Mouse (Mus musculus) heart, embryonic 16.5 days (tissue): ENCODE measurements around the gene Acsm1. TPM values are rescaled to one million over a fixed set of nuclear protein-coding genes. Genes with fewer than 3 reads are reported as not detected.

Experiments
- ATAC-seq: fragments of 200-750 bp; cut with Nextera tagmentation; replicated peaks from 2 replicates; pipeline ENCODE4 v1.8.0; 2017; ENCODE audit warnings: moderate number of reproducible peaks; ENCODE audit not compliant: insufficient read depth, low FRiP score; ENCODE audit errors: extremely low read depth
- H3K27ac ChIP-seq: fragments of 300-500 bp; sonication (generic); 2 replicates; pipeline ENCODE4 v1.5.1; 2014; ENCODE audit warnings: mild to moderate bottlenecking, low read length, control low read depth, moderate library complexity
- H3K27me3 ChIP-seq: fragments of 300-500 bp; sonication (generic); 2 replicates; pipeline ENCODE4 v1.6.1; 2014; ENCODE audit warnings: low read length, mixed read lengths; ENCODE audit not compliant: control insufficient read depth, insufficient read depth
- H3K36me3 ChIP-seq: fragments of 300-500 bp; sonication (generic); 2 replicates; pipeline ENCODE4 v1.6.1; 2014; ENCODE audit not compliant: control insufficient read depth, insufficient read depth
- H3K4me1 ChIP-seq: fragments of 300-500 bp; sonication (generic); 2 replicates; pipeline ENCODE4 v1.6.1; 2014; ENCODE audit warnings: low read length, mixed read lengths; ENCODE audit not compliant: control insufficient read depth, insufficient read depth
- H3K4me2 ChIP-seq: fragments of 300-500 bp; sonication (generic); 2 replicates; pipeline ENCODE4 v1.6.1; 2014; ENCODE audit warnings: low read depth, mild to moderate bottlenecking, control low read depth, low read length
- H3K4me3 ChIP-seq: fragments of 300-500 bp; sonication (generic); 2 replicates; pipeline ENCODE4 v1.5.1; 2014; ENCODE audit warnings: mild to moderate bottlenecking, control low read depth, low read length
- H3K9ac ChIP-seq: fragments of 300-500 bp; sonication (generic); 2 replicates; pipeline ENCODE4 v1.6.1; 2014; ENCODE audit warnings: low read length, control low read depth
- H3K9me3 ChIP-seq: fragments of 300-500 bp; sonication (generic); replicated peaks from 2 replicates; pipeline ENCODE4 v1.6.1; 2016; ENCODE audit warnings: low read length; ENCODE audit not compliant: control insufficient read depth
- WGBS: fragments of 180-500 bp; shearing (Covaris S2); extraction: QIAGEN DNeasy Blood & Tissue Kit; methylation state at CpG from one replicate; pipeline ENCODE4 v1.1.7; 2014; 5-methylcytosine and 5-hydroxymethylcytosine counted together
- polyA plus RNA-seq: library from polyadenylated mRNA; unstranded; fragments of >200 nt; fragmentation: Nextera tagmentation; extraction: Ambion mirVana; gene quantifications from 2 replicates; pipeline ENCODE4 v1.2.1, GENCODE M21; 2015

Gene Acsm1
- polyA plus RNA-seq, 1 experiment from 2014 or later, result 0.26 TPM

GRCm38 (mm10) chr7:119642307-119642706 lies 35.5 kb downstream of the Acsm1 start:
- Histone ChIP-seq H3K27ac (no peak overlapping the region), H3K9ac (no peak overlapping the region), H3K36me3 (no peaks in the 10 kb centered on the region), H3K4me3 (no peak overlapping the region), H3K9me3 (no peaks in the 10 kb centered on the region), H3K4me1 (no peaks in the 10 kb centered on the region), H3K27me3 (no peaks in the 10 kb centered on the region), H3K4me2 (no peak overlapping the region)
- ATAC-seq, result no peak
- WGBS, result 60% methylated on average over 5 of the region's 5 CpGs

DNA sequence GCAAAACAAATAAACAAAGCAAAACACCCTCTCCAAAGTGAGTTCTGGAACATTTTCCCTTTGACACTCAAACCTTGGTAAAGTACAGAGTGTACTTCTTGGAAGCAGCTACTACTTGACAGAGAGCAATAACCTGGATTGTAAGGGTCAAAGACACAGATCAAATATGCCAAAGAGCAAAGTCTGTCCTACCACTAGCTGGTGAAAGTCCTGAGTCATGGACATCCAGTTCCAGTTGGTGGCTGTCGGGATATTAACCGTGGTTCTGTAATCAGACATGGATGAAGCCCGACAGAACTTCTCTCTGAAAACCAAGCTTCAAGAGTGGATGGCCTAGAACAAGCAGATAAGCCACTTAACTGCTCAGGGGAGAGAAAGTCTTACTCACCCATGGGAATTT lies 61.1 kb downstream of the Acsm1 start:
- no peak overlapping the region for H3K4me2 ChIP-seq
- no peak overlapping the region for H3K9ac ChIP-seq
- WGBS, result 82% methylated on average over 3 of the region's 3 CpGs
- ATAC-seq, result no peak
- no peaks in the 10 kb centered on the region for H3K27me3 ChIP-seq
- H3K36me3 ChIP-seq, result no peaks in the 10 kb centered on the region
- H3K4me1 ChIP-seq, result no peaks in the 10 kb centered on the region
- H3K9me3 ChIP-seq, result no peaks in the 10 kb centered on the region
- no peak overlapping the region for H3K27ac ChIP-seq
- no peak overlapping the region for H3K4me3 ChIP-seq

DNA sequence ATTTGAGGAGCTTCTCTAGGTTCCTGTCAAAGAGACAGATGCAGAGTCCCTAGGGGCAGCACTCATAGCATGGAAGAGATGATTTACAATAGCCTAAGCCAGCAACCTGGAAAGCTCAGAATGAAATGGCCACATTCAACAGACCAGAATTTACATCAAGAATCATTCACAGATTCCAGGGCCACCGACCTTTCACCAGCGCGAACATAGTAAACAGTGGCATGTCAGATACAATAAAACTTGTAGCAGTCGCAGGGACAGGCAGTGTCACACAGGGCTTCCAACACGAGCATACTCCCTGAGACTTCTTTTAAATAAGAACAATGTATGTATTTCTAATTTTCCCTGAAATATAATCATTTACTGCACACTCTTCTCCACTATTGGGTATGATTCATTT lies 63.6 kb downstream of the Acsm1 start:
- H3K27me3 ChIP-seq, result no peaks in the 10 kb centered on the region
- H3K9ac ChIP-seq, result no peak overlapping the region
- 73% methylated on average over 5 of the region's 5 CpGs for WGBS
- no peak overlapping the region for H3K4me2 ChIP-seq
- H3K4me1 ChIP-seq, result no peaks in the 10 kb centered on the region
- no peaks in the 10 kb centered on the region for H3K9me3 ChIP-seq
- no peaks in the 10 kb centered on the region for H3K36me3 ChIP-seq
- no peak overlapping the region for H3K4me3 ChIP-seq
- no peak for ATAC-seq
- H3K27ac ChIP-seq, result no peak overlapping the region

GRCm38 (mm10) chr7:119670925-119671324 lies 64.1 kb downstream of the Acsm1 start:
- no peak overlapping the region for H3K27ac ChIP-seq
- WGBS, result 45% methylated on average over 6 of the region's 6 CpGs

GRCm38 (mm10) chr7:119673465-119673864 lies 66.6 kb downstream of the Acsm1 start:
- Histone ChIP-seq H3K27me3 (no peaks in the 10 kb centered on the region), H3K4me2 (no peak overlapping the region), H3K27ac (no peak overlapping the region), H3K4me1 (no peaks in the 10 kb centered on the region), H3K4me3 (no peak overlapping the region), H3K9ac (no peak overlapping the region), H3K9me3 (no peaks in the 10 kb centered on the region), H3K36me3 (no peaks in the 10 kb centered on the region)
- no peak for ATAC-seq
- 16% methylated on average over 6 of the region's 6 CpGs for WGBS

More at GRCm38 (mm10) chr7:119670925-119671324, 64.1 kb downstream of the Acsm1 start:
- H3K27me3 ChIP-seq, result no peaks in the 10 kb centered on the region
- H3K4me1 ChIP-seq, result no peaks in the 10 kb centered on the region
- no peak overlapping the region for H3K4me3 ChIP-seq
- ATAC-seq, result no peak
- H3K4me2 ChIP-seq, result no peak overlapping the region
- H3K9me3 ChIP-seq, result no peaks in the 10 kb centered on the region
- no peak overlapping the region for H3K9ac ChIP-seq
- no peaks in the 10 kb centered on the region for H3K36me3 ChIP-seq

GRCm38 (mm10) chr7:119680107-119680506 lies 73.3 kb downstream of the Acsm1 start:
- no peaks in the 10 kb centered on the region for H3K9me3 ChIP-seq
- ATAC-seq, result no peak
- no peak overlapping the region for H3K9ac ChIP-seq
- 58% methylated on average over 8 of the region's 8 CpGs for WGBS
- H3K36me3 ChIP-seq, result no peaks in the 10 kb centered on the region
- H3K4me1 ChIP-seq, result no peaks in the 10 kb centered on the region
- H3K27me3 ChIP-seq, result no peaks in the 10 kb centered on the region
- H3K27ac ChIP-seq, result no peak overlapping the region
- H3K4me3 ChIP-seq, result no peak overlapping the region
- H3K4me2 ChIP-seq, result no peak overlapping the region

DNA sequence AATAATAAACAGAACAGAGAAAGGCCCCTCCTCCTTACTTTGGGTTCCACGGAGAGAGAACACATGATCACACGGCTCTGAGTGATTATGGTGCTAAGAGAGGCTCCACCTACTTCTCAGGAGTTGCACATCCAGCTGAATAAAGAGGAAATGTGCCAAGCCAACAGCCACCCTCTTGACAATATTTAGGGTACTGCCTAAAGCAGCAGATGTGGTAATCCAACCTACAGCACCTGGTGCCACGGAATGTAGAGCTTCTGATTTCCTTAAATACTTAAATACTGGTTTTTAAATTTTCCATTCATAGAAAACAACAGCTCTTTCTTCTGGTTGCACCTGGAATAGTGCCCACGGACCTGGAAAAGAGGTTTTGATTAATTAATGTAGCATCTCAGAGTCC lies 75.9 kb downstream of the Acsm1 start:
- WGBS, result 59% methylated on average over 4 of the region's 4 CpGs
- Histone ChIP-seq H3K4me3 (no peak overlapping the region), H3K27ac (no peak overlapping the region), H3K9me3 (no peaks in the 10 kb centered on the region), H3K4me2 (no peak overlapping the region), H3K9ac (no peak overlapping the region), H3K36me3 (no peaks in the 10 kb centered on the region), H3K4me1 (no peaks in the 10 kb centered on the region), H3K27me3 (no peaks in the 10 kb centered on the region)
- ATAC-seq, result no peak

- Histone ChIP-seq H3K4me2 (no peak within 1 kb of the TSS), H3K9me3 (no peaks in the 10 kb centered on the region), H3K9ac (no peak within 1 kb of the TSS), H3K27ac (no peak within 1 kb of the TSS), H3K4me1 (no peaks in the 10 kb centered on the region), H3K27me3 (no peaks in the 10 kb centered on the region), H3K4me3 (no peak within 1 kb of the TSS), H3K36me3 (no peaks in the 10 kb centered on the region)
- no peak for ATAC-seq
- 77% methylated on average over 5 of the region's 5 CpGs for WGBS
These were observed 82.9 kb downstream of the Acsm1 start, which contains the start of gene Acsm4 for GRCm38 (mm10) chr7:119689726-119690125. TSS of gene Acsm4 (plus strand) at chr7:119690026.

- Histone ChIP-seq H3K4me2 (no peak overlapping the region), H3K4me3 (no peak overlapping the region), H3K9ac (no peak overlapping the region), H3K9me3 (no peaks in the 10 kb centered on the region), H3K27ac (no peak overlapping the region), H3K27me3 (no peaks in the 10 kb centered on the region), H3K36me3 (no peaks in the 10 kb centered on the region), H3K4me1 (no peaks in the 10 kb centered on the region)
- no peak for ATAC-seq
- 60% methylated on average over 4 of the region's 4 CpGs for WGBS
These were observed 85.5 kb downstream of the Acsm1 start for GRCm38 (mm10) chr7:119692302-119692701.

DNA sequence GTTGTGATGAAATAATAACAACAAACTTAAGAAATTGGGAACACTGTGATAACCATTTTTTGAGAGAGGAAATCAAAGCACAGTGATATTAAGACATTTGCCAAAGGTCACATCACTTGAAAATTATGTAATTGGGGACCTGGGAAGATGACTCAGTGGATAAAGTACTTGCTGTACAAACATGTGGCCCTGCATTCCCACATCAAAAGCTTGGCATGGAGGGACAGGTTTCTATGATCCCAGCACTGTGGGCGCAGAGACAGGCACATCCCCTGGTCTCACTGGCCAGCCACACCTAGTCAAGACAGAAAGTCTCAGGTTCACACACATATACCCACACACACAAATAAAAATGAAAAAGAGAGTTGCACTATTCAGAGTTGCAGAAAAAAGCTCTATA lies 88.1 kb downstream of the Acsm1 start:
- H3K27me3 ChIP-seq, result no peaks in the 10 kb centered on the region
- ATAC-seq, result no peak
- 73% methylated on average over 1 of the region's 1 CpGs for WGBS

More for the DNA sequence above, 88.1 kb downstream of the Acsm1 start:
- H3K27ac ChIP-seq, result no peak overlapping the region
- no peak overlapping the region for H3K4me2 ChIP-seq
- no peak overlapping the region for H3K4me3 ChIP-seq
- no peaks in the 10 kb centered on the region for H3K4me1 ChIP-seq
- no peaks in the 10 kb centered on the region for H3K36me3 ChIP-seq
- no peak overlapping the region for H3K9ac ChIP-seq
- no peaks in the 10 kb centered on the region for H3K9me3 ChIP-seq
